14 mouse cellular contexts compared by ENCODE assay signal in genomic region chr7:99077234-99077633, GRCm38 (mm10).
A peak's percentile ranks its signal among the peaks of the same experiment; 100 is the strongest.
DNase-seq lines count a peak whose midpoint lies in the region; ATAC-seq and TF ChIP-seq lines count a peak whose summit lies in the region.
"Had no signal": no experiment of that assay in that cellular context is flagged by ENCODE, and none has a peak within 500 bp of the region (broad histone marks: within the 10 kb centered on the region; RNA-seq: fewer than 3 reads in every experiment).

No protein-coding gene starts in this region.

- intact Hi-C loops in left cerebral cortex, postnatal 4 days (cut with DNase I) = loop anchor here (10.0 kb wide), 3 partner anchors 232 to 592 kb away; partner anchors contain the start of gene Lrrc32

- no peak for TF ChIP-seq CTCF in kidney, postnatal 0 days (IDR thresholded peaks at IDR 0.05; ENCODE audit: low read depth)

- no peak overlapping the region for H3K4me3 ChIP-seq in kidney, postnatal 0 days (replicated peaks; ENCODE audit: low read depth, low read length)
- no peak overlapping the region for H3K4me3 ChIP-seq in intestine, embryonic 15.5 days (replicated peaks)
- H3K4me3 ChIP-seq: forebrain, embryonic 10.5 days had no signal

- H3K36me3 ChIP-seq in kidney, postnatal 0 days (ENCODE audit: insufficient read depth, low read length) = 0 out of 2 replicates have a peak, but pooled peaks cover 4% of the 10 kb centered on the region
- no peaks in the 10 kb centered on the region for H3K36me3 ChIP-seq in intestine, embryonic 15.5 days
- H3K36me3 ChIP-seq: forebrain, embryonic 10.5 days had no signal

- 35% methylated on average over 8 of the region's 8 CpGs for WGBS in kidney, postnatal 0 days
- WGBS in intestine, embryonic 15.5 days = 48% methylated on average over 8 of the region's 8 CpGs

- DNase-seq in kidney, postnatal 0 days (ENCODE audit: low spot score) = peak; percentile 81
- no peak for DNase-seq in kidney, postnatal 36 days
- peak; percentile 49 for DNase-seq in urinary bladder, postnatal 25 days (ENCODE audit: low spot score)
- no peak for DNase-seq in urinary bladder, adult 2 months (ENCODE audit: low spot score)
- no peak for DNase-seq in adrenal gland, postnatal 36 days
- no peak for DNase-seq in left cerebral cortex, postnatal 4 days
- DNase-seq in B cell, adult 2 months = no peak
- DNase-seq: gastrocnemius, postnatal 14 days; right cerebral cortex, adult 18-20 months had no signal

- peak; percentile 63; the same call in 1 of the 2 replicates for ATAC-seq in kidney, postnatal 0 days (replicated peaks; ENCODE audit: low FRiP score, low read depth)
- ATAC-seq in intestine, embryonic 15.5 days = peak; percentile 64; the same call in 1 of the 2 replicates
- ATAC-seq: hindbrain, embryonic 16.5 days had no signal

- H3K4me1 ChIP-seq in kidney, postnatal 0 days (replicated peaks; ENCODE audit: insufficient read depth, low read length) = no peaks in the 10 kb centered on the region; the same call in 1 of the 2 replicates
- peaks cover 26% of the 10 kb centered on the region for H3K4me1 ChIP-seq in intestine, embryonic 15.5 days (replicated peaks)

- H3K9me3 ChIP-seq in kidney, postnatal 0 days (replicated peaks; ENCODE audit: low read length) = no peaks in the 10 kb centered on the region
- H3K9me3 ChIP-seq in intestine, embryonic 15.5 days = no peaks in the 10 kb centered on the region
- H3K9me3 ChIP-seq: forebrain, embryonic 10.5 days had no signal

- 0 out of 2 replicates have a peak overlapping the region, but pooled peaks have one; percentile 19 for H3K27ac ChIP-seq in kidney, postnatal 0 days
- peak overlapping the region; percentile 51 for H3K27ac ChIP-seq in intestine, embryonic 15.5 days
- H3K27ac ChIP-seq: forebrain, embryonic 10.5 days; macrophage had no signal

- no peaks in the 10 kb centered on the region for H3K27me3 ChIP-seq in kidney, postnatal 0 days (ENCODE audit: insufficient read depth, low read length)
- H3K27me3 ChIP-seq in intestine, embryonic 15.5 days (replicated peaks) = no peaks in the 10 kb centered on the region
- H3K27me3 ChIP-seq: CH12.LX had no signal

- H3K9ac ChIP-seq in kidney, postnatal 0 days (ENCODE audit: low read depth, low read length) = no peak overlapping the region
- no peak overlapping the region for H3K9ac ChIP-seq in intestine, embryonic 15.5 days

- H3K4me2 ChIP-seq in kidney, postnatal 0 days (ENCODE audit: low read length) = no peak overlapping the region
- no peak overlapping the region for H3K4me2 ChIP-seq in intestine, embryonic 15.5 days (replicated peaks)

Comparison
In these comparisons a context has a peak if more than half of its experiments do, and no peak if none do; other contexts are left out.
1. DNase-seq: peak in kidney, postnatal 0 days (single experiment) and urinary bladder, postnatal 25 days (single experiment); none in kidney, postnatal 36 days (0 of 2), urinary bladder, adult 2 months (single experiment), adrenal gland, postnatal 36 days (0 of 2), left cerebral cortex, postnatal 4 days (single experiment) and B cell, adult 2 months (0 of 2).